Mouse (Mus musculus) urinary bladder, postnatal 14 days (tissue): ENCODE data around the gene Fer1l4.

ENCODE experiments used
- DNase-seq: peaks from one replicate; pipeline ENCODE4 v3.0.0; 2021; ENCODE audit warnings: low spot score

The Fer1l4 gene

GRCm38 (mm10) chr2:156052816-156053215 is at the start of gene Fer1l4:
Fer1l4 (minus strand) TSS chr2:156052947.
- DNase-seq = peak; percentile 84

DNA sequence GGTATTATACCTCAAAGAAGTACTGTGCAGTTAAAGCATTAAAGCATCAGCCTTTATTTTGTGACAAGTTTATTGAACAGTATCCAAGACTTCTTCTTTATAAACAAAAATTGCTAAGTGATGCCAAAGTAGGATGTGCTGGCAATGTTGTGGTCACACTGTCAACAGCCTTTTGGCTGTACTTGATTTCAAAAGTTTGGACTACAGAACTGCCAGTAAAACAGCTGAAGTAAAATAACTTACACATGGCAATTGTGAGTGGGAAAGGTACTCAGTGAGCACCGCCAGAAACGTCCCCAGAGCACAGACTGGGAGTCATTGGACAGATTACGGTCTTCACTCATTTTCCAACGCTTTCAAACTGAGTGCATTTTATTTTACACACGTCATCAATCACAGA is 39.2 kb upstream of the Fer1l4 start:
- DNase-seq = no peak

GRCm38 (mm10) chr2:156089799-156090198 is 37.1 kb upstream of the Fer1l4 start:
- no peak for DNase-seq

- no peak for DNase-seq
Observed at GRCm38 (mm10) chr2:156087391-156088110, 34.8 kb upstream of the Fer1l4 start.

- no peak for DNase-seq
Observed at GRCm38 (mm10) chr2:156084541-156084940, 31.8 kb upstream of the Fer1l4 start.

DNA sequence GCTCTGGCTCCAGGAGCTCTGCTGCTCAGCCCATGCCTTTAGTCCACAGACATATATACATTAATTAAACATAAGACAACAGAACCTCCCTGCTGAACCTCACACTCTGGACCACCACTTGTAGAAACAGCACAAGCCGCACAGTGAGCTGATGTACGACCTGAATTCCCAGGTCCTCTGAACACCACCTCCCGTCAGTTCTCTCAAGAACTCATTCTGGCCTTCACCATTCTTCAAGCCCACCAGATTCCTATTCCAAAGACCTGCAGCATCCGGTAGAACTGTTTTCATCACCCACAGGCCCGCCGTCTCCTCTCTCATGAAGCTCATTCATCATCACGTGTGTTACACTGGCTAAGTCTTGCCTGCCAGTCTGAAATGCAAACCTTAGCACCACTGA is 27.6 kb upstream of the Fer1l4 start:
- no peak for DNase-seq

- DNase-seq = no peak
Observed at GRCm38 (mm10) chr2:156079674-156080073, 26.9 kb upstream of the Fer1l4 start.

DNA sequence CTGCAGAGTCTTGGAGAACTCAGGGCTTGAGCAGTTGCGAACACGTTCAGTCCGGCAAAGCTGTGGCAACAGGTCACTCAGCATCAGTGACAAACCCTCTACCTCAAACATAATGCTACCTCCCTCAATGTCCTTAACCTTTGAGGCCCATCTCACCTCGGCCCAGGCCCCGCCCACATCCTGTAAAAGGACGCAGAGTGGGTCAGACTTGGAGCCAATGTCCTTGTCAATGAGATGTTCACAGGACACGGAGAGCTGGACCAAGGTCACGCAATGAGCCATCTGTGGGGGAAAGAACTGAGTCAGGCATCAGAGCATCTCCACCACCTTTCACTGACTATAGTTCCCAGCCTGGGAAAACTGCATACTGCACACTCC is 26.4 kb upstream of the Fer1l4 start:
- no peak for DNase-seq

GRCm38 (mm10) chr2:156078421-156079182 is 25.9 kb upstream of the Fer1l4 start:
- DNase-seq = no peak

DNA sequence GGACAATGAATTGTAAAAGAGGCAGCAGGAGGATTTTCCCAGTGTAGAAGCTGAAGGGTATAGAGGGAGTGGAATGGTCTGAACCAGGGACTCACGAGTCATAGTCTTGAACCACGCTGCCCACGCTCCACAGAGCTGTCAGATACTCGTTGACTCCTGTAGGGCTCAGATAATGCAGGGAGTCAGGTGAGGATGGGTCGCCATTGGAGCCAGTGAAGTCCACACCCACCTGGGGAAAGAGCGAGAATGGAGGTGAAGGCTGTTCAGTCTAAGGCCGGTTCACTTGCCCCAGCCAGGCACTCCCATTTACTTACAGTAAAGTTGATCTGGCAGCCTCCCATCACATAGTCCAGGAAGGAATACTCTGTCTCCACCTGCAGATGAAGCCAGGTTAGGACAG is 24.7 kb upstream of the Fer1l4 start:
- DNase-seq = no peak

DNA sequence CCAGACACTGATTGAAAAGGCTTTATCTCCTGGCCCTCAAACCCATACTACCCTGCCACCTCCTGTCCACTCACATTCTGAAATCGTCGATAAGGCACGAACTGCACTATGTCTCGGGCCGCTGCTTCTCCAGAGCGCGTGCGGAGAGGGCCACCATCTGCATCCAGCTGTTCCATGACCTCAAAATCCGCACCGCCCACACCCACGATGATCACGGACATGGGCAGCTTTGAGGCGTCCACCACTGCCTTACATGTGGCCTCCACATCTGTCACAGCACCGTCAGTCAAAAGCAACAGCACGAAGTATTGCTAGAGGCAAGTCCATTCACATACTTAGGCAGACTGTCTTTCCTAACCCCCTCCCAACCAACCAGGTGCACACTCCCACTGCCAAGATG is 21.0 kb upstream of the Fer1l4 start:
- DNase-seq = no peak

DNA sequence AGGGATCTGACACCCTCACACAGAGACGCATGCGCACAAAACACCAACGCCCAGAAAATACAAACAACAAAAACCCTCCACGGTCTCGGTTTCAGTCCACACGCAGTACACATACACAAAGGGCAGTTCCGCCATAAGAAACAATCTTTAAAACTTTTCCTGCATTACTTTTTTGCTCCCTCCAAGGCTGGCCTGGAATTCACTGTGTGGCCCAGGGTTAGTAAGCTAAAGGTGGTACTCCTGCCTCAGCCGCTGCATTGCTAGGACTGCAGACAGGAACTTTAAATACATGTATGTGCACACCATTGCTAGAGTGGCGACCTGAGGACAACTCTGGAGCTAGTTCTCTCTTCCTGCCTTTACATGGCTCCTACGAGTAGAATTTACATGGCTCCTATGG is 18.5 kb upstream of the Fer1l4 start:
- DNase-seq = no peak

DNA sequence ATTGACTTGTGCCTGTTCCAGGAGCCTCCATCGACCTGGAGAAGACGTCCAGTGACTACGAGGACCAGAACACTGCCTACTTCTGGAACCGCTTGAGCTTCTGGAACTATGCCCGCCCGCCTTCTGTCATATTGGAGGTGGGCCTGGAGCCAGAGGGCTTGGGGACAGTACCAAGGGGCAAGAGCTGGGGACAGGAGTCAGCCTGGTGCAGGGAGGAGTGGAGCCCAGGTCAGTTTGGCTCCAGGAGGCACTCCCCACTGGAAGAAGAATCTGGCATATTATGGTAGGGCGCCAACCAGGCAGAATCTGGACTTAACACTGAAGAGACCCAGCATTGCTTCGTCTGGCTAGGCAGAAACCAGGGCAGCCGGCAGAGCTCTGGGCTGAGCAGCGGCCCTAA is 15.2 kb upstream of the Fer1l4 start:
- DNase-seq = no peak

GRCm38 (mm10) chr2:156066126-156066525 is 13.4 kb upstream of the Fer1l4 start:
- DNase-seq = no peak

DNA sequence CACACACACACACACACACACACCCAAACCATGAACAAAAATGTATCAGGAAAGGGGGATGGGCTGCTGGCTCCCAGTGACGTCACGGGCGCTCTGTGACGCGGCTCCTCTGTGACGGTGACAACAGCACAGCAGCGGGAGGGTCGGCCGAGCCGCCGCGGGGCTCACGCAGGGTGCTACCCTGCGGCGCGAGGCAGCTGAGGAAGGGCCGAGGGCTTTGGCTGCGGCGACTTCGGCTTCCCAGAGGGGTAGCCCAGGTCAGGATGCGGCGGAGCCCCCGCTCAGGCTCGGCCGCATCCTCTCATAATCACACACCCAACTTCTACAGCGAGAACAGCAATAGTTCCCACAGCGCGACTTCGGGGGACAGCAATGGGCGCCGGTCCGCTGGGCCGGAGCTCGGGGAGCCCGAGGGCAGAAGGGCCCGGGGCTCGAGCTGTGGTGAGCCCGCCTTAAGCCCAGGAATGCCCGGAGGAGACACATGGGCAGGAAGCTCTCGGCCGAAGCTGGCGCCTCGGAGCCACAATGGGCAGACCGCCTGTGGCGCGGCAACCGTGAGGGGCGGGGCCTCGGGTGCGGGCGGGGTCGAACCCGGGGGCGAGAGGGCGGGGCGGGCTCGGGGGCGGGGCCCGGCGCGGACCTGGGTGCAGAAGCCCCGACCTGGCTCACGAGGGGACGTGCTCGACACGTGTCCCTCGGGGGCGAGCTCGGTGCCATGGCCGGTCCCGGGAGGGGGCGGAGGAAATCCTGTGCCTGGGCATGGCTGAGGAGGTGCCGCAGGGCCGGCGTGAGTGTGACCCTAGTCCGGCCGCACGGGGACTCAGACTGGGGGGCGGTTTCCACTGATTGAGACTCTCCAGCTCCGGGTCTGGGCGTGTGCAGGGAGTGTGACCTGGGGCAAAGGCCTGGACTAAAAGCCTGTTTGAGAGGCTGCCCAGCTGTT is 12.6 kb upstream of the Fer1l4 start, which contains the start of gene Spag4:
Gene Spag4, plus strand, starts transcription at position 77 of the 943 bp plus-strand sequence.
- DNase-seq = peak; percentile 79

GRCm38 (mm10) chr2:156047929-156048328 is 4.8 kb downstream of the Fer1l4 start:
- DNase-seq = no peak

DNA sequence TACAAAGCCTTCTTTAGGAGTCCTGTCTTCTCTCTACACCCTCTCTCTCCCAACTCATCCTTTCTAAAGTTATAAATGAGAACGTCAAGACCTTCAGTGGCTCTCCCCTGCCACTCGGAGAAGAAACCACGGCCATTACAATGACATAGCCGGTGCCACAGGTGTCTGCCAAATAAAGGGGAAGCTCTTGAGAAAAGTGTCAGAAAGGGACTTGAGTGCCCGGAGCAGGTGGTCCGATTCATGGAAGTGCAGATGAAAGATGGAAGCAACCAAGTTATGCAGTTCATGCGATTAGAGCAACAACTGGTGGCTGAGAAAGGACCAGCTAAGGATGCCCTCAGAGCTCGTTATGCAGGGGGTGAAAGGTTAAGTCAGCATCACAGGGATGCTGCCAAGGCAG is 9.8 kb downstream of the Fer1l4 start:
- no peak for DNase-seq

GRCm38 (mm10) chr2:156039390-156039789 is 13.4 kb downstream of the Fer1l4 start:
- no peak for DNase-seq

DNA sequence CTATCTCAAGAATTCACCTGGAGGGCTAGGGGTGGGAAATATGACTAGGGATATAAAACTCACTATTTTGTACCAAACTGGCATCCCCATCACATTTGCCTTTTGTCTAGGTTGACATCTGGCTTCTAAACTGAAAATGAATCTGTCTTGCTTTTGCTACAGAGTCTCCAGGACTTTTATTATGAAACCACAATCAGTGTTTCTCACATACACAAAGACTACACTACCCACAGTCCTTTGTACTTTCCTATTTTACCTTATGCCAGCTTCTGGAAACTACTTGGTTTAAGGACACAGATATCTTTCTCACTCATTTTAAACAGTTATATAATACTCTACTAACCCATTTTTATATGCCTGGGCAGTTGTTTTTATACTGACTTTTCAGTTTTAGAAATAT is 27.3 kb downstream of the Fer1l4 start:
- DNase-seq = no peak

DNA sequence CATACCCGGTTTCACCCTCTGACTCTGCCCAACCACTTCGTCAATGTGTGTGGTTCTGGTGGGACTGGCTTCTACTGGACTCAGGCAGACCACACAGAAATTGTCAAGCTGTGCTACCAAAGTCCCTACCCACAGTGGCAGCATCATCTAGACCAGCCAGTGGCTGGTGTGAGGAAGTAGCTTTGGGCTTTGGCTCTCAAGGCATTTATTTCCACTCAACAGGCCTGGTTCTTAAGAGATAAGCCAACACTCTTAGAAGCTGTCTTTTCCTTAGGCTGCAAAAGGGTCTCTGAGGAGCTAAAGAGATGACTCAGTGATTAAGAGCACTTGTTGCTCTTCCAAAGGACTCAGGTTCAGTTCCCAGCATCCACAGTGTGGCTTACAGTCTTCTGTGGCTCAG is 31.0 kb downstream of the Fer1l4 start:
- DNase-seq = no peak

DNA sequence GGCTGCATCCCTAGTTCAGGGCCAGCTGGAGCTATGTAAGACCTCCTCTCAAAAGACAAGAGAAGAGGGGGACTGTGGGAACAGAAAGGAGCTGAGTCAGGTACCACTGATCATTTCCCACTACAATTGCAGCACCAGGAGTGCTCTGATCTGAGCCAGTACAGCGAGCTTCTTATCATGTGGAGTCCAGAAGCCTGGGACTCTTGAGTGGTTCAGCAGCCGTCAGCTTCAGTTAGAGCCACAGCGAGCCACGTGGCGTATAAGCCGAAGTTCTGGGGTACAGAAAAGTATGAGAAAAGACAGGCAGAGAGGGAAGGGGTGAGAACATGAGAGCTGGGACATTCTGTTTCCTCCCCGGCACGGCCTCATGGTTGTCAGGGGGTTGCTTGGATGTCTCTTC is 31.5 kb downstream of the Fer1l4 start:
- no peak for DNase-seq

DNA sequence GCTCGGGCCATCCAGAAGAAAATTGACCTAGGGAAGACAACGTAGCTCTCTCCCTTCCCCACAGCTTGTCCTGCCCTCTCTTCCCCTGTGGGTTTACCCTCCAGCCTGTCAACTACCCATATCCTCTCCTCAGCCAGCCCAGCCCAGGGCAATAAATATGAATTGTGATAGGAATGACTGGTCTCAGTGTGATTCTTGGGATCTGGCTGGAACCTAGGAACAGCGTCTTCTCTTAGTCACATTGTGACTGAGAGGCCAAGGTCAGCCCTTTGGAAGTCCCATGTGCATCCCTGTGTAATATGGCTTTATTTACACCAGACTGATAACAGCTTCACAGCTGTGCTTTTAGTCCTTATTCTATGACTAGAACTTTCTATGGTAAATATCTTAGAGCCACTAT is 34.6 kb downstream of the Fer1l4 start:
- no peak for DNase-seq
